Mouse (Mus musculus) cerebellum, adult 2 months (tissue): Measurements from ENCODE around the gene Usf2. TPM values are rescaled to one million over a fixed set of nuclear protein-coding genes. Genes with fewer than 3 reads are reported as not detected.

Experiments used
- DNase-seq, 2 experiments: peaks; one replicate each; pipeline ENCODE4 v3.0.0; 2021
- H3K27ac ChIP-seq: fragments of 200-500 bp; 2 replicates; pipeline ENCODE4 v1.5.1; 2012; ENCODE audit warnings: low read length, control low read depth, inconsistent platforms; ENCODE audit not compliant: insufficient read depth
- H3K27me3 ChIP-seq: fragments of 200-500 bp; 2 replicates; pipeline ENCODE4 v1.6.1; 2012; ENCODE audit warnings: inconsistent platforms, mild to moderate bottlenecking, low read length, moderate library complexity; ENCODE audit not compliant: control insufficient read depth, insufficient read depth
- H3K4me1 ChIP-seq: fragments of 200-500 bp; 2 replicates; pipeline ENCODE4 v1.6.1; 2011; ENCODE audit warnings: low read length; ENCODE audit not compliant: control insufficient read depth, insufficient read depth
- H3K4me3 ChIP-seq: fragments of 200-500 bp; replicated peaks from 2 replicates; pipeline ENCODE3; 2011; ENCODE audit warnings: mild to moderate bottlenecking, low read depth, low read length, control low read depth; ENCODE audit not compliant: insufficient read depth
- CTCF ChIP-seq: fragments of 200-500 bp; IDR thresholded peaks from 2 replicates; pipeline ENCODE4 v1.5.1; 2011; ENCODE audit warnings: low read depth, mild to moderate bottlenecking, control low read depth, low read length, moderate library complexity, borderline replicate concordance; ENCODE audit not compliant: insufficient read depth
- POLR2A ChIP-seq: fragments of 200-500 bp; IDR thresholded peaks from 2 replicates; pipeline ENCODE4 v1.6.1; 2011; ENCODE audit warnings: low read length, control low read depth, borderline replicate concordance; ENCODE audit not compliant: insufficient read depth
- WGBS: fragments of 180-500 bp; shearing (Covaris S2); methylation state at CpG from one replicate; pipeline ENCODE4 v1.1.7; 2018; 5-methylcytosine and 5-hydroxymethylcytosine counted together
- polyA plus RNA-seq: library from polyadenylated mRNA; depleted of rRNA; stranded (reverse); fragments of >200 nt; gene quantifications from 2 replicates; pipeline ENCODE4 v1.2.3, GENCODE M21; 2012

Usf2 gene
- polyA plus RNA-seq, 1 experiment = 230 TPM

GRCm38 (mm10) chr7:30965677-30966076 lies 9.1 kb upstream of the Usf2 start:
- WGBS = 63% methylated on average over 14 of the region's 14 CpGs
- no peak for DNase-seq
- no peaks in the 10 kb centered on the region for H3K4me1 ChIP-seq
- no peak overlapping the region for H3K27ac ChIP-seq
- no peaks in the 10 kb centered on the region for H3K27me3 ChIP-seq
- no peak overlapping the region for H3K4me3 ChIP-seq
- TF ChIP-seq POLR2A (no peak), CTCF (no peak)

- no peak for DNase-seq
- Histone ChIP-seq H3K4me3 (no peak overlapping the region), H3K27ac (no peak overlapping the region), H3K4me1 (no peaks in the 10 kb centered on the region), H3K27me3 (no peaks in the 10 kb centered on the region)
- WGBS = 75% methylated on average over 7 of the region's 7 CpGs
- TF ChIP-seq CTCF (no peak), POLR2A (no peak)
These were observed 7.8 kb upstream of the Usf2 start for GRCm38 (mm10) chr7:30964366-30964765.

- no peak overlapping the region for H3K4me3 ChIP-seq
- DNase-seq = no peak
- H3K27ac ChIP-seq = no peak overlapping the region
- H3K27me3 ChIP-seq = no peaks in the 10 kb centered on the region
- TF ChIP-seq CTCF (no peak), POLR2A (no peak)
- H3K4me1 ChIP-seq = peaks cover 13% of the 10 kb centered on the region
- WGBS = 86% methylated on average over 5 of the region's 5 CpGs
These were observed 6.3 kb upstream of the Usf2 start for GRCm38 (mm10) chr7:30962862-30963261.

- Histone ChIP-seq H3K27me3 (no peaks in the 10 kb centered on the region), H3K4me1 (peaks cover 18% of the 10 kb centered on the region), H3K27ac (no peak overlapping the region), H3K4me3 (no peak overlapping the region)
- WGBS = 89% methylated on average over 6 of the region's 6 CpGs
- TF ChIP-seq CTCF (no peak), POLR2A (no peak)
- DNase-seq = no peak
These were observed 3.3 kb upstream of the Usf2 start for GRCm38 (mm10) chr7:30959786-30960349.

GRCm38 (mm10) chr7:30958866-30959487 lies 2.4 kb upstream of the Usf2 start:
- no peak overlapping the region for H3K27ac ChIP-seq
- H3K27me3 ChIP-seq = no peaks in the 10 kb centered on the region
- 94% methylated on average over 9 of the region's 9 CpGs for WGBS
- H3K4me3 ChIP-seq = no peak overlapping the region
- DNase-seq = peak in 1 of 2 experiments; percentile 29
- TF ChIP-seq CTCF (no peak), POLR2A (no peak)
- H3K4me1 ChIP-seq = peaks cover 18% of the 10 kb centered on the region

- Histone ChIP-seq H3K27me3 (no peaks in the 10 kb centered on the region), H3K27ac (peak overlapping the region; percentile 99; the same call in 1 of the 2 replicates), H3K4me3 (peak overlapping the region; percentile 91), H3K4me1 (peaks cover 18% of the 10 kb centered on the region)
- peak; percentile 35 to 44 for DNase-seq
- 74% methylated on average over 28 of the region's 28 CpGs for WGBS
- TF ChIP-seq CTCF (no peak), POLR2A (no peak)
These were observed 1.7 kb upstream of the Usf2 start for GRCm38 (mm10) chr7:30958109-30958865.

- H3K4me3 ChIP-seq = peak overlapping the region; percentile 91
- H3K27ac ChIP-seq = peak overlapping the region; percentile 99
- WGBS = under 1% methylated on average over 43 of the region's 43 CpGs
- DNase-seq = peak; percentile 91 to 98
- H3K4me1 ChIP-seq = peaks cover 18% of the 10 kb centered on the region
- TF ChIP-seq POLR2A (peak; percentile 69), CTCF (no peak)
- no peaks in the 10 kb centered on the region for H3K27me3 ChIP-seq
These were observed 772 bp upstream of the Usf2 start for GRCm38 (mm10) chr7:30957367-30957783.
